Mouse (Mus musculus) lung, adult 2 months (tissue): ENCODE data around the gene Lbx2.

Experiments used
- CTCF ChIP-seq: fragments of 200-500 bp; IDR thresholded peaks from 2 replicates; pipeline ENCODE4 v1.5.1; 2011; ENCODE audit warnings: mild to moderate bottlenecking, low read length, control low read depth; ENCODE audit not compliant: insufficient read depth
- POLR2A ChIP-seq: fragments of 200-500 bp; IDR thresholded peaks from 2 replicates; pipeline ENCODE4 v1.6.1; 2011; ENCODE audit warnings: low read depth, mild to moderate bottlenecking, control low read depth, low read length, borderline replicate concordance; ENCODE audit errors: extremely low read depth

DNA sequence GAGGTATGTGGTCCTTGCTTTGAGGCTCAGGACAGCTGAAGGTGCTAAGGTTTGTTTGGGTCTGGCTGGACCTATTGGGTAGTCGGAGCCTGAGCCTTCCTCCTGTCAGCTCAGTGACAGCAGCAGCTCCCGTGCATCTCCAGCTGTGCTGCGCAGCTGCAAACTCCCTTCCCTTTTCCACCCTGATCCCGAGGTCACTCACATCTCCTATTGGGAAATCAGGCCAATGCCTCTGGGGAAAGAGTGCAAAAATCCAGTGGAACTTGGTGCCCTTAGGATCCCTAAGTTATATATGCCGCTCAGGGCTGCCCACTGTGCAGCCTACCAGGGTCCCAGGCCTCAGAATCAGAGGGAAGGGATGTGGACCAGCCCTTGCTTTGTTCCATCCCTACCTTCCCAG, 2.7 kb upstream of the Lbx2 start:
- TF ChIP-seq POLR2A, result no peak
- no peak for TF ChIP-seq CTCF
